Mouse (Mus musculus): ENCODE results near the gene Dapk2. TPM values are rescaled to one million over a fixed set of nuclear protein-coding genes. Genes with fewer than 3 reads are reported as not detected.
A peak's percentile ranks its signal among the peaks of the same experiment; 100 is the strongest.

Dapk2 gene
- polyA plus RNA-seq, 1 experiment from 2014 or later, result 1.5 TPM

DNA sequence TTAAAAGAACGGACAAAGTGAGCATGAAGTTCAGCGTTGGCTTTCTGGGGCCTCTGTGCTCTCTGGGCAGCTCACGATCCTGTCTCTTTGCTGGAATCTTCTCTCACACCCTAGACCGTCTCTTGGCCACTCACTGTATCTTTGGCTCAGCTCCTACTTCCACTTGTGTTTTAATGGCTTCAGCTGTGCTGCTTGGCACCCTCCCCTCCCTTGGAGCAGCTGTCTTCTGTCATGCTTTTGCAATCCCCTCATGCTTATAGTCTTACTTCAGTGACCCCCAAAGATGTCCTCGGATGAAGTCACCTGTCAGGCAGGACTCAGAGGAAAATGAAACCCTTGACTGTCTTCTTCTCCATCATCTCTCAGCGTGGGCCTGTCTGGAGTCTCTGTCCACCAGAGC, 91.3 kb downstream of the Dapk2 start:
- H3K4me2 ChIP-seq, result no peak overlapping the region
- no peaks in the 10 kb centered on the region for H3K4me1 ChIP-seq (replicated peaks)
- H3K9ac ChIP-seq, result no peak overlapping the region
- H3K36me3 ChIP-seq, result no peaks in the 10 kb centered on the region
- no peaks in the 10 kb centered on the region for H3K9me3 ChIP-seq
- no peak for ATAC-seq (ENCODE audit: low FRiP score)
- H3K27me3 ChIP-seq, result no peaks in the 10 kb centered on the region
- H3K27ac ChIP-seq, result no peak overlapping the region
- H3K4me3 ChIP-seq, result no peak overlapping the region
- 91% methylated on average over 6 of the region's 6 CpGs for WGBS

- 56% methylated on average over 6 of the region's 6 CpGs for WGBS
- Histone ChIP-seq H3K9me3 (no peaks in the 10 kb centered on the region), H3K27ac (no peak overlapping the region), H3K4me3 (no peak overlapping the region), H3K36me3 (no peaks in the 10 kb centered on the region), H3K4me1 (replicated peaks) (no peaks in the 10 kb centered on the region), H3K4me2 (no peak overlapping the region), H3K9ac (no peak overlapping the region), H3K27me3 (no peaks in the 10 kb centered on the region)
- ATAC-seq (ENCODE audit: low FRiP score), result no peak
Observed at GRCm38 (mm10) chr9:66251159-66251691, 93.2 kb downstream of the Dapk2 start.

DNA sequence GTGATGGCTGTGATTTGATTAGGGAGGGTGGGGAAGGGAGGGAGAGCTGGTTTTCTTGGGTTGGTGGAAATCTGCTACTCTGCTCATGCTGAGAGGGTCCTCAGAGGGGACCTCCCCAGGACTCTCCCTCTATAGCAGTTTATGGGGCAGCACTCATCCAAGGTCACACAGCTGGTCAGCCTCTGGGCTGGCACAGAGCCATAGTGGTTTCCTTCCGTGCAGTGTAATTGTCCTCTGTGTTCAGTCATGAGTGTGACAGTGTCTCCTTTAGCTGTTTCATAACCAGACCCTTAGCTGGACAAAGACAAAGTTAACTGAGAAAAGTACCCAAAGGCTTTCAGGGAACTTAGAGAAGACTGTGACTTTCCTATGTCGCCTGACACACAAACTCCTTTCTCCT, 103.7 kb downstream of the Dapk2 start:
- 86% methylated on average over 2 of the region's 2 CpGs for WGBS
- no peaks in the 10 kb centered on the region for H3K36me3 ChIP-seq
- H3K27me3 ChIP-seq, result no peaks in the 10 kb centered on the region
- no peaks in the 10 kb centered on the region for H3K9me3 ChIP-seq
- no peak overlapping the region for H3K27ac ChIP-seq
- no peak overlapping the region for H3K4me2 ChIP-seq
- no peak for ATAC-seq (ENCODE audit: low FRiP score)
- H3K4me1 ChIP-seq (replicated peaks), result 0 out of 2 replicates have a peak, but pooled peaks cover 3% of the 10 kb centered on the region
- no peak overlapping the region for H3K4me3 ChIP-seq
- H3K9ac ChIP-seq, result no peak overlapping the region

DNA sequence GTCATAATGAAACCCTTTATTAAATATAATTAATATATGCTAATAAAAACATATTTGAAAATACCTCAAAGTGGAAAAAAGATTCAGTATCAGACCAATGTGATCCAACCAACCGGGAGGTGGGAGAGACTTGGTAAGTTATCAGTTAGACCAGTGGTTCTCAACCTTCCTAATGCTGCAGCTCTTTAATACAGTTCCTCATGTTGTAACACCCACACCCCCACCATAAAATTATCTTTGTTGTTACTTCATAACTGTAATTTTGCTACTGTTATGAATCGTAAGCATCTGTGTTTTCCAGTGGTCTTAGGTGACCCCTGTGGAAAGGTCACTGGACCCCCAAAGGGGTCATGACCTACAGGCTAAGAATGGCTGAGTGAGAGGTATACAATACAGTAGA, 105.7 kb downstream of the Dapk2 start:
- H3K27me3 ChIP-seq, result no peaks in the 10 kb centered on the region
- H3K4me3 ChIP-seq, result no peak overlapping the region
- no peak overlapping the region for H3K9ac ChIP-seq
- H3K9me3 ChIP-seq, result no peaks in the 10 kb centered on the region
- H3K36me3 ChIP-seq, result no peaks in the 10 kb centered on the region
- ATAC-seq (ENCODE audit: low FRiP score), result no peak
- no peak overlapping the region for H3K4me2 ChIP-seq
- H3K4me1 ChIP-seq (replicated peaks), result no peaks in the 10 kb centered on the region
- WGBS, result 89% methylated on average over 2 of the region's 2 CpGs
- no peak overlapping the region for H3K27ac ChIP-seq

DNA sequence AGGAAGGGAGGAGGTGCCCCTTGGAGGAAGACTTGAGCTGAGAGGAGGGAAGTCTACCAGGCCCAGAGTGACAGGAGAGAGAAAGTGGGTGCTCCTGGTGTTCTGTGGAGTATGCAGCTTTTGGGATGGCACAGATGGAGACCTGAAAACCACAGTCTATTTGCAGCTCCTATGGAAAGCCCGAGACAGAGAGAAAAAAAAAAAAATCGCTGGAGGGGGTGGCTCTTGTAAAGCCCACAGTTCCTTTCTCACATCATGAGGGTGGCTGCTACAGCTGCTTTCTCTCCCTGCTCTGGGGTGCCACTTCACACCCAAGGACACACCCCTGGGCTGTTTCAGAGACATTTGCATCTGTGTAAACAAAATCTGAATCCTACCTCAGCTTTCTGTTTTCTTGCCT, 107.6 kb downstream of the Dapk2 start:
- Histone ChIP-seq H3K4me3 (no peak overlapping the region), H3K4me2 (no peak overlapping the region), H3K27ac (no peak overlapping the region), H3K9ac (no peak overlapping the region), H3K27me3 (no peaks in the 10 kb centered on the region), H3K36me3 (no peaks in the 10 kb centered on the region), H3K4me1 (replicated peaks) (no peaks in the 10 kb centered on the region), H3K9me3 (no peaks in the 10 kb centered on the region)
- WGBS, result 76% methylated on average over 2 of the region's 2 CpGs
- ATAC-seq (ENCODE audit: low FRiP score), result no peak

- no peaks in the 10 kb centered on the region for H3K36me3 ChIP-seq
- ATAC-seq (ENCODE audit: low FRiP score), result no peak
- no peak overlapping the region for H3K4me3 ChIP-seq
- H3K27ac ChIP-seq, result no peak overlapping the region
- H3K9ac ChIP-seq, result no peak overlapping the region
- H3K4me1 ChIP-seq (replicated peaks), result no peaks in the 10 kb centered on the region
- no peak overlapping the region for H3K4me2 ChIP-seq
- H3K27me3 ChIP-seq, result peaks cover 6% of the 10 kb centered on the region; the same call in 1 of the 2 replicates
- H3K9me3 ChIP-seq, result no peaks in the 10 kb centered on the region
- 79% methylated on average over 5 of the region's 5 CpGs for WGBS
Observed at GRCm38 (mm10) chr9:66266237-66267170, 108.5 kb downstream of the Dapk2 start.

DNA sequence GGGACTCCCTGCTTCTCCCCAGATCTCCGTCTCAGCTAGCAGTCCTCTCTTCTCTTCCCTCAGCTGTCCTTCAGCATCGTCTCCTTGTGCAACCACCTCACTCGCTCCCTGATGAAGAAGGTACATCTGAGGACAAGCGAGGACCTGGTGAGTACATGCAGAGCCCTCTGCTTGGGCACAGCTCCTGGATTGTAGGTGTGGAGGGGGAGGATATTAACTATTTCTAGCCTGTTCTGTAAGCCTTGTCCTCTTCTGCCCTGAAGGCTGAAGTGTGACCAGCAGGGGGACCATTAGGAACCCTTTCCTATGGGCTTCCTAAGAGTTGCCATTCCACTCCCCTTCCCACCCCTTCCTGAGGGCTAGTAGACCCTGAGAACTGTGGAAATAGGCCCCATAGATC, 110.8 kb downstream of the Dapk2 start:
- Histone ChIP-seq H3K27ac (no peak overlapping the region), H3K36me3 (no peaks in the 10 kb centered on the region), H3K4me1 (replicated peaks) (no peaks in the 10 kb centered on the region), H3K27me3 (peaks cover 7% of the 10 kb centered on the region; the same call in 1 of the 2 replicates), H3K9me3 (no peaks in the 10 kb centered on the region), H3K4me3 (no peak overlapping the region), H3K4me2 (no peak overlapping the region), H3K9ac (no peak overlapping the region)
- ATAC-seq (ENCODE audit: low FRiP score), result no peak
- WGBS, result 74% methylated on average over 4 of the region's 4 CpGs

DNA sequence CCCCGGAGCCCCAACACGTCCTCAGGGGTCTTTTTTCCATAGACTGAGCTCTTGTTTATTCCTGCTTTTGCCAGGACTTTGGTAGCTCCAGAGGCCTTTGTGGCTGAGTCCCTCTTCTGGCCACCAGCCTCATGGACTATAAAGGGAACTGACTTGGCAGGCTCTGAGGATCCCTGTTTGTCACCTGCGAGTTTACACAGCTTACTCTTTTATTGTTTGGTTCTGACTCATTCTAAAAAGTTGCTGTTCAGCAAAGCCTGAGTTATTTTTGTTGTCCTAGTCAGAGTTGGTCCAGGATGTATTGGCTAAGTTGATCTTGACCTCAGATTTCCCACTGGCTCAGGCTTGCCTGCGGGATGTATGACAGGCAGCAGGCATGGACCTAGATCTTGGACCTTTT, 112.0 kb downstream of the Dapk2 start:
- no peak overlapping the region for H3K4me2 ChIP-seq
- H3K4me3 ChIP-seq, result no peak overlapping the region
- no peak overlapping the region for H3K27ac ChIP-seq
- no peaks in the 10 kb centered on the region for H3K9me3 ChIP-seq
- peaks cover 14% of the 10 kb centered on the region; the same call in 1 of the 2 replicates for H3K27me3 ChIP-seq
- 74% methylated on average over 4 of the region's 4 CpGs for WGBS
- H3K36me3 ChIP-seq, result no peaks in the 10 kb centered on the region
- ATAC-seq (ENCODE audit: low FRiP score), result no peak
- H3K9ac ChIP-seq, result no peak overlapping the region
- H3K4me1 ChIP-seq (replicated peaks), result peaks cover 7% of the 10 kb centered on the region; the same call in 1 of the 2 replicates

DNA sequence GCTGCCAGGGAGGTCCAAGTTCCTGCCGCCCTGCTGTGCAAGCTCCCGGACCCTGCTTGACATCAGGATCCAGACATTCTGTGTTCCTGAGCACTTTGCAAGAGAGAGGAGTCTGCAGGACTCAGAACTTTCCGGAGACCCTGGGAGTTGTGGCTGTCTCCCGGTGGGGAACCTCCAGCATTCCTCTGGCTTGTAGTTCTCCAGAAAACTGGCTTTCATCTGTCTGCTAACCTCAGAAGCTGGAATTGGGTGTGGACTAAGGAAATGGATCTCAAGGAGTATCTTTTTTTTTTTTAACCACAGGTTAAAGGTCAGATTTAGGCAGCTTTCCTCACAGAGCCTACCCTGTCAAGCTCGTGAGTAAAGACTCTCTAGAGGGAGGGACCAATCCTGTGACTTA, 113.7 kb downstream of the Dapk2 start:
- H3K27ac ChIP-seq, result no peak overlapping the region
- H3K36me3 ChIP-seq, result no peaks in the 10 kb centered on the region
- H3K27me3 ChIP-seq, result peaks cover 14% of the 10 kb centered on the region; the same call in 1 of the 2 replicates
- no peak overlapping the region for H3K9ac ChIP-seq
- WGBS, result 42% methylated on average over 5 of the region's 5 CpGs
- peaks cover 18% of the 10 kb centered on the region for H3K4me1 ChIP-seq (replicated peaks)
- no peak for ATAC-seq (ENCODE audit: low FRiP score)
- no peak overlapping the region for H3K4me3 ChIP-seq
- H3K4me2 ChIP-seq, result no peak overlapping the region
- H3K9me3 ChIP-seq, result no peaks in the 10 kb centered on the region

DNA sequence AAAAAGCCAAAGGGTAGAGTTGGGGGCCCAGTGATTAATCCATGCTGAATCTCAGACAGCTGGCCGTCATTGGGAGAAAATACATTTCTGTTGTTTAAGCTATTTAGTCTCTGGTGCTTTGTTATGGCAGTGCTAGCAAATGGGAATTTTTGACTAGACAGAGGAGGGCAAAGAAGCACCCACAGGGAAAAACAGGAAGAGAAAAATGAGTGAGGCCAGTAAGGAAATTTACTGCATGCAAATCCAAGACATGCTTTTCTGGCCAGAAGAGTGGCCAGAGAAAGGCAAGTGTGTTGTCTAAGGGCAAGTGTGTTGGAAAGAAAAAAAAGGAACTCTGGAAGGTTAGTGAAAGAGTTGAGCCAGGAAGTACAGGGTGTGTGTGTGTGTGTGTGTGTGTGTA, 115.6 kb downstream of the Dapk2 start:
- Histone ChIP-seq H3K9me3 (no peaks in the 10 kb centered on the region), H3K4me2 (no peak overlapping the region), H3K36me3 (no peaks in the 10 kb centered on the region), H3K4me1 (replicated peaks) (peaks cover 18% of the 10 kb centered on the region), H3K4me3 (no peak overlapping the region), H3K27ac (no peak overlapping the region), H3K9ac (no peak overlapping the region), H3K27me3 (peaks cover 14% of the 10 kb centered on the region; the same call in 1 of the 2 replicates)
- WGBS, result 86% methylated on average over 1 of the region's 1 CpGs
- no peak for ATAC-seq (ENCODE audit: low FRiP score)

DNA sequence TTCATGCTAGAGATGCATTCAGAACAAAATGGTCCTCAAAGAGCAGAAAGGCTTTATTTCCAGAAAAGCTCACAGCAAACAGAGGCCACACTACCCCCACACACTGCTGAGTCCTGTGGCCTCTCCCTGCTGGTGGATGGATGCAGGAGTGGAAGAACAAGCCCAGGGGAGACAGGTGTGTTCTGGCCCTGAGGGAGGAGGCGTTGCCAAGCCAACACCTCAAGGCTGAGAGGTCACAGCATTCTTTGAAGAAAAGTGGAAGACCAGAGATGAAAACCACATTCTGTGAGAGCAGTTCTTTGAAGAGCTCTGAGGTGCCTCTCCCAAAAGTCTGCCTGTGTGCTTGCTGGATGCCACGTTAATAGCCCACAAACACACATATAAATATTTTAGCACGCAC, 116.6 kb downstream of the Dapk2 start:
- Histone ChIP-seq H3K27ac (no peak overlapping the region), H3K4me1 (replicated peaks) (peaks cover 18% of the 10 kb centered on the region), H3K36me3 (no peaks in the 10 kb centered on the region), H3K9me3 (no peaks in the 10 kb centered on the region), H3K4me2 (peak overlapping the region; percentile 51; the same call in 1 of the 2 replicates), H3K9ac (no peak overlapping the region), H3K4me3 (no peak overlapping the region), H3K27me3 (peaks cover 14% of the 10 kb centered on the region; the same call in 1 of the 2 replicates)
- WGBS, result 32% methylated on average over 3 of the region's 3 CpGs
- no peak for ATAC-seq (ENCODE audit: low FRiP score)

GRCm38 (mm10) chr9:66275267-66275991, 117.4 kb downstream of the Dapk2 start:
- H3K9me3 ChIP-seq, result no peaks in the 10 kb centered on the region
- peak overlapping the region; percentile 51 for H3K4me2 ChIP-seq
- ATAC-seq (ENCODE audit: low FRiP score), result no peak
- peak overlapping the region; percentile 67 for H3K27ac ChIP-seq
- peaks cover 18% of the 10 kb centered on the region for H3K4me1 ChIP-seq (replicated peaks)
- 1% methylated on average over 15 of the region's 15 CpGs for WGBS
- peak overlapping the region; percentile 22 for H3K4me3 ChIP-seq
- no peaks in the 10 kb centered on the region for H3K36me3 ChIP-seq
- H3K27me3 ChIP-seq, result peaks cover 14% of the 10 kb centered on the region; the same call in 1 of the 2 replicates
- H3K9ac ChIP-seq, result peak overlapping the region; percentile 36

All from hindbrain, embryonic 13.5 days (tissue).